21 mouse cellular contexts compared by ENCODE assay signal in genomic region chr4:129161076-129161475, GRCm38 (mm10). TPM values are rescaled to one million over a fixed set of nuclear protein-coding genes. Genes with fewer than 3 reads are reported as not detected.
"Had no signal": no experiment of that assay in that cellular context is flagged by ENCODE, and none has a peak within 500 bp of the region (broad histone marks: within the 10 kb centered on the region; RNA-seq: fewer than 3 reads in every experiment).

No protein-coding gene starts in this region.

- H3K9me3 ChIP-seq: lung, embryonic 15.5 days; megakaryocyte, embryonic 14.5 days; midbrain, embryonic 13.5 days; midbrain, embryonic 15.5 days; neural tube, embryonic 12.5 days had no signal

- H3K9ac ChIP-seq: lung, embryonic 15.5 days; midbrain, embryonic 13.5 days; midbrain, embryonic 15.5 days; neural tube, embryonic 12.5 days had no signal

- H3K4me1 ChIP-seq: megakaryocyte, embryonic 14.5 days; midbrain, embryonic 13.5 days; midbrain, embryonic 15.5 days; neural tube, embryonic 12.5 days had no signal

- DNase-seq: lung, adult 2 months; lung, postnatal 14 days; lung, postnatal 36 days; right cerebral cortex, postnatal 14 days; thymus, adult 18-20 months; thymus, postnatal 14 days; thymus, postnatal 36 days had no signal

- H3K27me3 ChIP-seq: lung, embryonic 15.5 days; megakaryocyte, embryonic 14.5 days; midbrain, embryonic 13.5 days; midbrain, embryonic 15.5 days; neural tube, embryonic 12.5 days had no signal

- H3K27ac ChIP-seq: lung, embryonic 15.5 days; macrophage; midbrain, embryonic 13.5 days; midbrain, embryonic 15.5 days; neural tube, embryonic 12.5 days had no signal

- H3K4me2 ChIP-seq: lung, embryonic 15.5 days; midbrain, embryonic 11.5 days; midbrain, embryonic 13.5 days; midbrain, embryonic 15.5 days; neural tube, embryonic 12.5 days had no signal

- ATAC-seq: lung, postnatal 0 days; midbrain, embryonic 13.5 days; midbrain, embryonic 15.5 days had no signal

- H3K4me3 ChIP-seq: lung, embryonic 15.5 days; megakaryocyte, embryonic 14.5 days; midbrain, embryonic 13.5 days; midbrain, embryonic 15.5 days; neural tube, embryonic 12.5 days had no signal

RNA-seq across cellular contexts. Expression of gene Fndc5, which starts 24.3 kb away (rescaled TPM):
- total RNA-seq: megakaryocyte progenitor cell, adult 5-6 weeks; monocyte, adult 5-6 weeks; neutrophil, adult 5-6 weeks had no signal
- polyA plus RNA-seq: macrophage had no signal

RNA-seq across cellular contexts. Expression of gene Hpca, which starts 39.2 kb away (rescaled TPM):
- total RNA-seq: megakaryocyte progenitor cell, adult 5-6 weeks; monocyte, adult 5-6 weeks; neutrophil, adult 5-6 weeks had no signal
- polyA plus RNA-seq: lung, adult 2 months; macrophage; spleen, adult 2 months had no signal

RNA-seq across cellular contexts. Expression of gene Tmem54, which starts 55.7 kb away (rescaled TPM):
- total RNA-seq: monocyte, adult 5-6 weeks; neutrophil, adult 5-6 weeks had no signal
- polyA plus RNA-seq: macrophage; midbrain, embryonic 13.5 days; midbrain, embryonic 15.5 days; midbrain, postnatal 0 days; neural tube, embryonic 14.5 days had no signal
